Mouse (Mus musculus) gastrocnemius, postnatal 25 days (tissue): ENCODE measurements at regions not wholly inside any gene's neighbourhood (a gene's known extent, or its start where the extent isn't known, plus 50 kb on each side); places are given as distances from the start of the nearest gene placed in this dataset.
"Not testable (repeated sequence)": the region's sequence is repeated elsewhere in the genome, so short reads cannot be mapped to it uniquely, and the experiment has no call there.

ENCODE experiments used
- DNase-seq: peaks from one replicate; pipeline ENCODE4 v3.0.0; 2022

DNA sequence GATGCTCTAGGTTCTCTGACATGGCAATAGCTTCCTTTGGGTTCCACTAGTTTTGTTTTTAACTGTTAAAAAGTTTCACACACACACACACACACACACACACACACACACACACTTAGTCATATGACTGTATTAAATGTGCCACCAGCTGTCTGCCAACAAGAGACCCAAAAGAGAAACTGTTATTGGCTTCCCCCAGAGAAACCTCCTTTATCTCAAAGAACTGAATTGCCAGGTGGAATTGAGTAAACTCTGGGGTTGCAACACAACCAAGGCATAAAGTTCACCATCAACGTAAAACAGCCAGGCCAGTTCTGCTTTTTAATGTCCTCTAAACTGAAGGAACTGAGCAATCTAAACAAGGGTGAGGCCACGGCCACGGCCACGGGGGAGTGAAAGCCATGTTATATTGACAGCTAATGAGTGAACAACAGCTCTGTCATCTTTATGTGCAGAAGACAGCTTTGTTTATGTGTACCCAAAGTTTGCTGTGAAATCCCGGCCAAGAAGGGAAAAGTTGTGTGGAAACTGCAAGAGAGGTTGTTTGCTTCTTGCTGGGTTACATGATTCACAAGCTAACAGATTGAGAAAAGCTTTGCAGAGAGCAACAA lies 69.3 kb downstream of the Btg1 start:
- DNase-seq, result no peak

DNA sequence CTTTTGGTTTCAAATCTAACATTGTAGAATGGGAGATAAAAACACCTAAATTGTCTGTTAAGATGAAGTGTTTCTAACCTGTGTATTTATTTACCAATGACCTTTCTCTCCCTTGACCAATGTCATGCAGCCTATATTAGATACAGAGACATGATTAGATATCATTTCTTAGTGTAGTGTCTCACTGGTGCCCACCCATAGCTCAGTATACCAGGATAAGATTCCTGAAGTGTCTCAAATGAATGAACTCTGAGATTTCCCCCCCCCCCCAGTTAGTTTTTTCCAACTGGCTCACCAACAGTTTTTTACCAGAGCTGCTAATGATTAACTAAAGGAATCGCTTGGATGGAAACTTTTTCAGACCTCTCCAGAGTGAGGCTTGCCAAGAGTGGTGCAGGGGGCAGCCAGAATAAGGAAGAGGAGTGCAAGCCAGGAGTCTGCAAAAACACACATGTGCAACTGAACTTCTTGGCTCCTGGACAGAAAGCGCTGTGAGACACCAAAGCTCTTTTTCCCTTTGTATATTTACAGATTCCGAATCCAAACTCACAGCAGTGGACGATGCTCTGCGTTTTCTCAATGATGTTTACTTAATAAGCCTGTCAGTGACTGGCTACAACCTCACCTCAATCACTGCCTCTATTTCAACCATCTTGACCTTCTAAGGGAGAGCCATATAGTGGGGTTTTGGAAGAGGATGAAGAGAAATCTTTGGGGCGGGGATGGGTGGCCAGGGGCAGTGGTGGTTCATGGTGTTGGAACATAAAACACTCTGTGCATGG lies 70.0 kb downstream of the Btg1 start:
- DNase-seq, result peak; percentile 42

- DNase-seq, result no peak
Observed at GRCm38 (mm10) chr10:96687441-96687772, 70.6 kb downstream of the Btg1 start.

DNA sequence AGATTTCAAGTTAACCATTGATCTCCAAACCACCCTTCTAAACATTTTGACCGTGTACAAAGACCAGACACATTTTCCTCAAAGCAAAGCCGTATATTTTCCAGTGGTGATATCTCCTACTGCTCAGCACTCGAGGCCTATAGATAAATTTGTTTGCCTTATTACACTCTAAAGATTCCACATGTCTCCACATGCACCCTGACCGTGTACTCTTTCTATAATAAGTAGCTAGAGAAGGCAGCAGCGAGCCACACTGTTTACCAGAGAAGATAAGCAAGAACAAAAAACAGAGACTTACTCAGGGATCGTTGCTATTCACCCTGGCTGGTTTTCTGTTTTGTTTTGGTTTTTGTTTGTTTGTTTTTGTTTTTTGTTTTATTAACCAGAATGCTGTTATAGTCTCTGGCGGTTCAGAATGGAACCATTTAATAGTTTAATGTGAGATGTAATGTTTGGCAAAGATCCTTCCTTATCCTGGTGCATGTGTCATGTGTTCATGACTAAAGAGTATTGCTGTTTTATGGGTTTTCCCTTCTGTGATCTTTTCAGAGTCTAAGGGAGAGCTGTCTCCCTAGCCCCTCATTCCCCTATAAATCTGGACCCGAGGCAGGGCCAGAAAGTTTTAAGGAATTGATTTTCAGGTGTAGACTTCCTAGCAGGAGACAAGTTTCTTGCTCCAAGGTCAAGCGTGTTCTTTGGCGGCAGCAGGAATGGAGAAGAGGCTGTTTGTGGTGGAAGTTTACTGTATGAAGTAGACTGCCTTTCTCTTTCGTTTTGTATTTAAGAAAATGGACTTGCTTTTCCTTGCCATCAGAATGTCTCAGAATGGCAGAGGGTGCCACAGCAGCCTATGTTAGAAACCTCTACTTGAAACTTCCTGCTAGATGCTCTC lies 73.4 kb downstream of the Btg1 start:
- no peak for DNase-seq

DNA sequence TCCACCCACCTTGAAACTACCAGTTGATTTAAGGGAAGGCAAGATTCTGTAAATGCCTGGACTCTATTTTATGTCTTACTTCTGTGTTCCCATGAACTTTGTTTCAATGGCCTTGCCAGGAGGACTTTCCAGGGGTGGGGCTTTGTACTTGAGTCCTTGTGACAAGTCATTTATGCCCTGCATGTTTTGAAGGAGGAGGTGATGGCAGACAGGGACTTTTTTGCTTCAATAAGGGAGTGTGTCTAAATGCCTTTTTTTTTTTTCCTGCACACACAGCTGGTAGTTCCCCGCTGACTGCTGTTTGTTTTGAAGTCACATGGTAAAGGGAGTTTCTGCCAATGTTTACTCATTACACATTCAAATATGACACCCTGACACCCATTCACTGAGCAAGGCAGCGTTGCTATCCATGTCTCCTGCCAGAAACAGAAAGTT lies 74.1 kb downstream of the Btg1 start:
- DNase-seq, result peak; percentile 18

DNA sequence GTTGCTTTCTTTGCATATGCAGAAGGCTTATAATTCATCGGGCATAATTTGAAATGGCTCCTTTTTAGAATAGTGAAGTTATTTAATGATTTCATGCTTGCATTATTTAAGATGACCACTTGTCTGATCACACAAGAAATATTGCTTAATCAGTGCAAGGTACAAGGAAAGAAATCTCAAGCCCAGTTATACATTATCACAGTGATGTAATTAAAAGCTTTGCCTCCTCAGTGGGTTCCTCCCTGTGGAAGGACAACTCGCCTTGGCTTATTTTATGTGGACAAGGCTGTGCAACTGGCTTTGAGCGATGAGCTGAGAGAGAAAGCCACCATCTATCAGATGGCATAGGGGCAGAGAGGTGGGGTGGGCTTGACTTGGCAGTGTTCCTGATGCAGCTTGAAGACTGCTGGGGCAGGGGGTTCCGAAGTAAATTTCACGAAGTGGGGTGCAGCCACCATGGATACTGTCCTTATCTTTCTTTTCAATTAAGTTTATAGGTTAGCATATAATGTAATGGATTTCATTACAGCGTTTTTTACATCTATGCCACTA lies 74.6 kb downstream of the Btg1 start:
- no peak for DNase-seq

DNA sequence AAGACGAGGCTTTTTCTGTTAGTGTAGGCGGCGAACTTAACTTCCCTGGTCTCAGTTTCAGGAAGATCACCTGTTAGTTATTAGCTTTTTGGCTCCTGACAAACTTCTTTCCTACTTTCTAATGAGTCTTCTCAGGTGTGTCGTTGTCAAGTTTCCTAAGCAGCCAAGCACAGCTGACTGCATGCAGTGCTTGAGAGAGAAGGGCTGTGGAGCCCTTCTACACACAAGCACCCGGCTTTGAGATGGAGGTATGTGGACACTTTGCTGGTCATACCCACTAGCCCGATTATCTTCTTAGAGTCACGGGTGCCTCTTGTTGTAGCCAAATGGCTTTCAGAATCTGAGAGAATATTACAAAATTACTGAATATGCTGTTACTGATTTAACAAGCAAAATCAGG lies 76.0 kb downstream of the Btg1 start:
- DNase-seq, result no peak

GRCm38 (mm10) chr10:96693766-96694165 lies 77.0 kb downstream of the Btg1 start:
- DNase-seq, result no peak

- DNase-seq, result no peak
Observed at GRCm38 (mm10) chr10:96696571-96696970, 79.8 kb downstream of the Btg1 start.

DNA sequence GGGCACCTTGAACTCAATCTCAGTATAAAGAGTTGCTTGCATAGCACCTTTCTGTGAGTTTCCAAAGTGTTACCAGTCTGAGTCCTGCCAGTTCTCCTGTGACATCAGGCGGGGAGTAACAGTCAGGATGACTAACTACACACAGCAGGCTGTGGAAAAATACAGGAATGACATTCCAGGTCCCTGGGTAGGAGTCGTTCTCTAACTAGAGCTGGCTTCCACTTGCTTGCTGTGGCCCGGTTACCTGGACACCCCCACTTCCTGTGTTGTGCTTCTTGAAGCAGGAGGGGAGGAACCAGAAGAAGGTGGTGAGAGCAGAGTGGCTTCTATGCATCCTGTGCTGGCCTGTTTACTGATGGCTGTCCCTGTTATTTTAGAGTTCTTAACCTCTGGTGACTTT lies 81.0 kb downstream of the Btg1 start:
- no peak for DNase-seq

DNA sequence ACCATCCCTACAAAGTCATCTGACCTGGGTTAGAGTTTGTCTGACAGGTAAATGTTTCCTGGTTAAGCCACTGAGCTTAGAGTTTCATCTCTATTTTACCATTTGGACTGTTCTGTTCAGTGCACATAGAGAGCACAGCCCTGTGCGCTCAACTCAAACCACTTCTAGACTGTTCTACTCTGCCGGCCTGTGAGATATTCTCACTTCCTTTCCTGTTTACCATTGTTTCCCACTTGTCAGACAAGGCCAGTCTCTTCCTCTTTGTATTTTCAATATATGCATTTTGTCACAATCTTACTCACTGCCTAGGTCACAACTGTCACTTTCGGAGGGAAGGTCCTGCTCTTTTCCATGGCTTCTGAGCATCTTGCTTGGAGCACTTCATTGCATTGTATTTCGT lies 89.8 kb downstream of the Btg1 start:
- no peak for DNase-seq

GRCm38 (mm10) chr10:96708471-96708870 lies 91.7 kb downstream of the Btg1 start:
- no peak for DNase-seq

DNA sequence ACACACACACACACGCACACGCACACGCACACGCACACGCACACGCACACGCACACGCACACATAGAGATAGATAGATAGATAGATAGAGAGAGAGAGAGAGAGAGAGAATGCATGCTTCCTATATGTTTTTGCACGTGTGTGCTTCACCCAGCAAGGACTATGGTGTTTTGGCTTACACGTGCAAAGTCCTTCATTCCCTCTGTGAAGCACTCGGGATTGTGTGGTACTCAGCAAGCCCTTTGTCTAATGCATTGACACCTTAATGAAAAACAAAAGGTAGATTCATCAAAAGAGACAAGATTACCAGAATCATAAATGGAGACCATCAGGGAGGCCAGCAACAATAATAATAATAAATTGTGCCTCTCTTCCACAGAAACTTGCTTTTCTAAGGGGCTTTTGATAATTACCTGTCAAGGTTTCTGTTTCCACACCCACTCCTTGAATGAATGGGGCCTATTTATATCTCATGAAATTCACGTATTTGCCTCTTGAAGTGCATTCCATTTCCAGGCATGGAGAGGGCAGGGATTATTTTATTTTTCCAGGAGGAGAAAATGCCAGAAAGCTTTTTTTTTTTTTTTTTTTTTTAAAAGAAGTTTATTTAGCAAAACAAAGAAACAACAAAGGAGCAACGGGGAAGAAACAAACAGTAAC lies 93.0 kb downstream of the Btg1 start:
- DNase-seq, result no peak

GRCm38 (mm10) chr10:96711993-96712392 lies 95.2 kb downstream of the Btg1 start:
- DNase-seq, result peak; percentile 61

GRCm38 (mm10) chr10:96714702-96715101 lies 97.9 kb downstream of the Btg1 start:
- DNase-seq, result no peak

- no peak for DNase-seq
Observed at GRCm38 (mm10) chr10:96717281-96717680, 100.5 kb downstream of the Btg1 start.

- DNase-seq, result not testable (repeated sequence)
Observed at GRCm38 (mm10) chr10:96718706-96719105, 101.9 kb downstream of the Btg1 start.

- peak; percentile 9 for DNase-seq
Observed at GRCm38 (mm10) chr10:96720281-96720711, 103.5 kb downstream of the Btg1 start.

DNA sequence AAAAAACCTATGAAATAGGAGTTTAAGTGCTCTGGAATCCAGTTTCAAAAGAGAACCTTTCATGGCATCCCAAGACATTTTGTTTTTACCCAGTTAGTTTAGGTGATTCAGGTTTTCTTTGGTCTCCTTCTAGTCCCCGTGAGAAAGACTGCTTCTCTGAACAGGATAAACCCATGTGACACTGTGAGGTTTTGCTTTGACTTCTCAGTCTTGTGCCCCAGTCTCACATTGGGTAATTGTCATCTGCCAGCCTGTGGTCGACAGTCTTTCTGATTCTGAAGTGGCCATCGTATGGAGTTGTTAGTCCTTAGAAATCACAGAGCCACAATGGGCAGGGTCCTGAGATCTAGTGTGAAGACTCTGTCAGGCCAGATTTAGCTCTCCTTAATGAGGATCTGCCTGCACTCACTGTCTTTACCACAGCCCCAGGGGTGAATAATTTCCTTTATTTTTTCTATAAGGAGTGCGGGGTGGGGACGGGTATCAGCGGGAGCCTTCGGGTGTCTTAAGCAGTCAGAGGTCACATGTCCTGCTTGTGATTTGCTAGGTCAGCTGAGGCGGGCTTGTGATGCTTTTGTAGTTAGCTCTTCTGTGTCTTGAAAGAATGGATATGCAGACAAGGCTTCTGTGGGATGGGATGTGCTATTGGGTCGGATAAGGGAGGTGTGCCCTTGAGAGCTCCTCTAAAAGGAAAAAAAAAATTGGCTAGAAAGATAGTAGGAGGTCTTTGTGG lies 104.3 kb downstream of the Btg1 start:
- DNase-seq, result no peak

DNA sequence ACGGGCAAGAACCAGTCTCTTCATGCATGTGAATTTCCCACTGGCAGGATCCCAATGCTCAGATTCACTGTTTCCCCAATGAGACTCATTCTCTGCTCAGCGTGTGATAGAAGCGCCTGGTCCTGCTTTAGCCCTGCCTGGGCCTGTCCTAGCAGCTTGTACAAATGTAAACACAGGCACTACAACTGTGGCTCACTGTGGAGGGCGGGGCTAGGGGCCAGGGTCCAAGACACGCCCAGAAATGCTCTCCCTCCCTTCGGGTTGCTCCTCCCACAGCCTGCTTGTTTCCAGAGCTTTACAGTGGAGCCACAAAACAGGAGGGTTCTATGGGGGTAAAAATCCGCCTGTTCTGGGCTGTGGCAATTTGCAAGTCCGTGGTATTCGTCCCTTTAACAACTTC lies 105.7 kb downstream of the Btg1 start:
- DNase-seq, result peak; percentile 42

DNA sequence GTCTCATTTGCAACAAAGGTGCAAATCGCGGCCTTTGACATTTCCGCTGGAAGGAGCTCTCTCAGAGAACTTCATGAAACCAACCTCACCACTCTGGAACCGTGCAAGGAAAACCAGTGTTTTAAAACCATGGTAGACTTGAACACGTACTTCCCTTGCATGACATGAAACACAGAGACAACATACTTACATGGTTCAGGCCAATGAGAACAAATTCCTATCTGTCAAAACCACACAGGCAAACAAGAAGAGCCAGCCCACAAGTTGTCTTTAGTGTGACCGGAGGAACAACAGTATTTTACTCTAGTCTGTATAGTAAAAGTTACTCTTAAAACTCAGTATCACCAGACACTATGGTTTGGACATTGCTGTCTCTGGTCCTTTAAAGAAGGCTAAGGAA lies 106.3 kb downstream of the Btg1 start:
- no peak for DNase-seq
